Mouse (Mus musculus): ENCODE measurements around the gene Vps4b. TPM values are rescaled to one million over a fixed set of nuclear protein-coding genes. Genes with fewer than 3 reads are reported as not detected.

Gene Vps4b
- polyA plus RNA-seq, 1 experiment, result 121 TPM

DNA sequence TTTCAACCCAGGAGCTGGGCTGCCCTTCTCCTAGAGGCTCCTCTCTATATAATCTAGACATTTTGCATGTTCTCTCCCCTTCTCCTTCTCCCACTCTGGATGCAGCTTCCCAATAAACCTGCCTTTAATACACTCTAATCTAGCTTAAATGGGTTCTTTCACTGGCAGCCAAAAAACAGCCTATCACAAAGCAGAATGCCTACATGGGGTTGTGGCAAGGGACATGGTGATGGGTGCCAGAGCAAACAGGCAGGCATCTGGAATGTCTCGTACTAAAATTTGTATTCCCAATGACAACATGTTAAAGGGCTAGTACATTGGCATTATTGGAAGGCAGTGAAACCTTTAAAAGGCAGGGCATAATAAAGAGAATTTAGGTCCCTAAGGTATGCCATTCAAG lies 45.9 kb downstream of the Vps4b start:
- Histone ChIP-seq H3K9me3 (replicated peaks; ENCODE audit: control insufficient read depth, insufficient read depth, low read length, poor library complexity, severe bottlenecking) (no peaks in the 10 kb centered on the region), H3K27me3 (ENCODE audit: control insufficient read depth, insufficient read depth, low read length, poor library complexity, severe bottlenecking) (no peaks in the 10 kb centered on the region), H3K36me3 (ENCODE audit: control insufficient read depth, insufficient read depth, low read length, poor library complexity, severe bottlenecking) (peaks cover 38% of the 10 kb centered on the region), H3K4me1 (ENCODE audit: control insufficient read depth, insufficient read depth, low read length) (no peaks in the 10 kb centered on the region), H3K27ac (ENCODE audit: insufficient read depth, low read length) (no peak overlapping the region), H3K4me3 (ENCODE audit: low read depth, low read length) (no peak overlapping the region), H3K9ac (ENCODE audit: low read depth, poor library complexity, severe bottlenecking) (no peak overlapping the region)
- TF ChIP-seq EP300 (IDR thresholded peaks at IDR 0.05; ENCODE audit: insufficient read depth, low read depth, low read length), result no peak
- TF ChIP-seq POLR2A (IDR thresholded peaks at IDR 0.05; ENCODE audit: insufficient read depth, low read length), result no peak
- no peak for TF ChIP-seq CTCF (IDR thresholded peaks at IDR 0.05; ENCODE audit: low read depth, low read length)

- Histone ChIP-seq H3K9ac (ENCODE audit: low read depth, poor library complexity, severe bottlenecking) (no peak overlapping the region), H3K27ac (ENCODE audit: insufficient read depth, low read length) (no peak overlapping the region), H3K4me1 (ENCODE audit: control insufficient read depth, insufficient read depth, low read length) (no peaks in the 10 kb centered on the region), H3K27me3 (ENCODE audit: control insufficient read depth, insufficient read depth, low read length, poor library complexity, severe bottlenecking) (no peaks in the 10 kb centered on the region), H3K4me3 (ENCODE audit: low read depth, low read length) (no peak overlapping the region), H3K9me3 (replicated peaks; ENCODE audit: control insufficient read depth, insufficient read depth, low read length, poor library complexity, severe bottlenecking) (no peaks in the 10 kb centered on the region), H3K36me3 (ENCODE audit: control insufficient read depth, insufficient read depth, low read length, poor library complexity, severe bottlenecking) (peaks cover 28% of the 10 kb centered on the region)
- no peak for TF ChIP-seq POLR2A (IDR thresholded peaks at IDR 0.05; ENCODE audit: insufficient read depth, low read length)
- TF ChIP-seq EP300 (IDR thresholded peaks at IDR 0.05; ENCODE audit: insufficient read depth, low read depth, low read length), result no peak
- no peak for TF ChIP-seq CTCF (IDR thresholded peaks at IDR 0.05; ENCODE audit: low read depth, low read length)
These were observed 47.8 kb downstream of the Vps4b start for GRCm38 (mm10) chr1:106748555-106749315.

DNA sequence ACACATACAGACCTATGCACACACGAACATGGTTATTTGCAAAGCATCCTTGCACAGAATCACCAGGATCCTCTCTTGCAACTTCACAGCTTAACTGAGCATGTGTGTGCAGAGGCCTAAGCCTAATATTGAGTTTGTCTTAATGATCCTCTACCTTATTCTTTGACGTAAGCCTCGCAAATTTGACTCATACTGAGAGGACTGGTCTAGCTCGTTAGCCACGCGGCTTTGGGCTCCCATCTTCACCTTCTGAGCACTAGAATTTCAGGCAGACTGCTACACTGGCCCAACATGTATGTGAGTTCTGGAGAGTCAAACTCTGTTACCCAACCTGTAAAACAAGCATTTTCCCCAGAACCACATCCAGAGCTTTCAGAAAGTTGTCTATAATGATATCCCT lies 53.5 kb downstream of the Vps4b start:
- Histone ChIP-seq H3K4me1 (ENCODE audit: control insufficient read depth, insufficient read depth, low read length) (no peaks in the 10 kb centered on the region), H3K9me3 (replicated peaks; ENCODE audit: control insufficient read depth, insufficient read depth, low read length, poor library complexity, severe bottlenecking) (no peaks in the 10 kb centered on the region), H3K27ac (ENCODE audit: insufficient read depth, low read length) (no peak overlapping the region), H3K36me3 (ENCODE audit: control insufficient read depth, insufficient read depth, low read length, poor library complexity, severe bottlenecking) (peaks cover 27% of the 10 kb centered on the region), H3K4me3 (ENCODE audit: low read depth, low read length) (no peak overlapping the region), H3K27me3 (ENCODE audit: control insufficient read depth, insufficient read depth, low read length, poor library complexity, severe bottlenecking) (no peaks in the 10 kb centered on the region), H3K9ac (ENCODE audit: low read depth, poor library complexity, severe bottlenecking) (no peak overlapping the region)
- no peak for TF ChIP-seq CTCF (IDR thresholded peaks at IDR 0.05; ENCODE audit: low read depth, low read length)

DNA sequence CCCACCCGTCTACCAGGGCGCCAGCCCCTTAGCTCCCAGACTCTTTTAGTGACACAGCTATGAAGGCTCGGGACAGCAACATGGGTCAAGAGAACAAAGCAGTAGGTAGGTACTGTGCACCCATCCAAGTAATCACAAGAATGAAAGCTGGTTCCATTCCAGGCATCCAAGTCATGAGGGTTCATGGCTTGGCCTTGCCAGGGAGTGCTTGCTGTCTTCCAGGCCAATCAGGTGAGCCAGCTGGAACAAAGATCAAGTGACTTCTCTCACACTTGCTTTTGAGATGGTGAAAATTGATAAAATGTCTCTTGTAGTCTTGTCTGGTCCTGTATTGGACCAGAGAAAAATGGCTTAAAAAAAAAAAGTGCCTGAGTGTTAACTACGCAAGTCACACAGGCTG lies 55.8 kb downstream of the Vps4b start:
- H3K4me1 ChIP-seq (ENCODE audit: control insufficient read depth, insufficient read depth, low read length), result no peaks in the 10 kb centered on the region
- H3K9ac ChIP-seq (ENCODE audit: low read depth, poor library complexity, severe bottlenecking), result no peak overlapping the region
- no peaks in the 10 kb centered on the region for H3K27me3 ChIP-seq (ENCODE audit: control insufficient read depth, insufficient read depth, low read length, poor library complexity, severe bottlenecking)
- no peaks in the 10 kb centered on the region for H3K9me3 ChIP-seq (replicated peaks; ENCODE audit: control insufficient read depth, insufficient read depth, low read length, poor library complexity, severe bottlenecking)
- H3K36me3 ChIP-seq (ENCODE audit: control insufficient read depth, insufficient read depth, low read length, poor library complexity, severe bottlenecking), result peaks cover 12% of the 10 kb centered on the region
- H3K4me3 ChIP-seq (ENCODE audit: low read depth, low read length), result no peak overlapping the region
- no peak overlapping the region for H3K27ac ChIP-seq (ENCODE audit: insufficient read depth, low read length)
- TF ChIP-seq EP300 (IDR thresholded peaks at IDR 0.05; ENCODE audit: insufficient read depth, low read depth, low read length), result no peak
- TF ChIP-seq POLR2A (IDR thresholded peaks at IDR 0.05; ENCODE audit: insufficient read depth, low read length), result no peak
- TF ChIP-seq CTCF (IDR thresholded peaks at IDR 0.05; ENCODE audit: low read depth, low read length), result no peak

GRCm38 (mm10) chr1:106739810-106740209 lies 56.7 kb downstream of the Vps4b start:
- H3K27me3 ChIP-seq (ENCODE audit: control insufficient read depth, insufficient read depth, low read length, poor library complexity, severe bottlenecking), result no peaks in the 10 kb centered on the region
- H3K9me3 ChIP-seq (replicated peaks; ENCODE audit: control insufficient read depth, insufficient read depth, low read length, poor library complexity, severe bottlenecking), result no peaks in the 10 kb centered on the region
- no peak for TF ChIP-seq EP300 (IDR thresholded peaks at IDR 0.05; ENCODE audit: insufficient read depth, low read depth, low read length)
- TF ChIP-seq CTCF (IDR thresholded peaks at IDR 0.05; ENCODE audit: low read depth, low read length), result no peak
- no peak for TF ChIP-seq POLR2A (IDR thresholded peaks at IDR 0.05; ENCODE audit: insufficient read depth, low read length)
- H3K27ac ChIP-seq (ENCODE audit: insufficient read depth, low read length), result no peak overlapping the region
- no peaks in the 10 kb centered on the region for H3K4me1 ChIP-seq (ENCODE audit: control insufficient read depth, insufficient read depth, low read length)
- peaks cover 12% of the 10 kb centered on the region for H3K36me3 ChIP-seq (ENCODE audit: control insufficient read depth, insufficient read depth, low read length, poor library complexity, severe bottlenecking)
- no peak overlapping the region for H3K4me3 ChIP-seq (ENCODE audit: low read depth, low read length)
- no peak overlapping the region for H3K9ac ChIP-seq (ENCODE audit: low read depth, poor library complexity, severe bottlenecking)

- H3K36me3 ChIP-seq (ENCODE audit: control insufficient read depth, insufficient read depth, low read length, poor library complexity, severe bottlenecking), result peaks cover 19% of the 10 kb centered on the region
- H3K4me1 ChIP-seq (ENCODE audit: control insufficient read depth, insufficient read depth, low read length), result no peaks in the 10 kb centered on the region
- H3K27ac ChIP-seq (ENCODE audit: insufficient read depth, low read length), result no peak overlapping the region
These were observed 58.4 kb downstream of the Vps4b start for GRCm38 (mm10) chr1:106738092-106738491.

More at GRCm38 (mm10) chr1:106738092-106738491, 58.4 kb downstream of the Vps4b start:
- no peak overlapping the region for H3K9ac ChIP-seq (ENCODE audit: low read depth, poor library complexity, severe bottlenecking)
- H3K27me3 ChIP-seq (ENCODE audit: control insufficient read depth, insufficient read depth, low read length, poor library complexity, severe bottlenecking), result no peaks in the 10 kb centered on the region
- no peaks in the 10 kb centered on the region for H3K9me3 ChIP-seq (replicated peaks; ENCODE audit: control insufficient read depth, insufficient read depth, low read length, poor library complexity, severe bottlenecking)
- TF ChIP-seq CTCF (IDR thresholded peaks at IDR 0.05; ENCODE audit: low read depth, low read length), result peak; percentile 52
- TF ChIP-seq EP300 (IDR thresholded peaks at IDR 0.05; ENCODE audit: insufficient read depth, low read depth, low read length), result no peak
- no peak for TF ChIP-seq POLR2A (IDR thresholded peaks at IDR 0.05; ENCODE audit: insufficient read depth, low read length)
- H3K4me3 ChIP-seq (ENCODE audit: low read depth, low read length), result no peak overlapping the region

All from ES-Bruce4 (cell line).